Mouse (Mus musculus) heart, embryonic 14.5 days (tissue): ENCODE results near the gene 9930104L06Rik. TPM values are rescaled to one million over a fixed set of nuclear protein-coding genes. Genes with fewer than 3 reads are reported as not detected.

Experiments used
- ATAC-seq: fragments of 200-750 bp; cut with Nextera tagmentation; 2 replicates; pipeline ENCODE4 v1.8.0; 2017; ENCODE audit warnings: low read depth, moderate TSS enrichment; ENCODE audit not compliant: insufficient number of reproducible peaks, insufficient read depth, low FRiP score
- H3K27ac ChIP-seq, 2 experiments: fragments of 200-500 bp in 1 of 2; fragments of 300-500 bp in 1 of 2; sonication (generic) in 1 of 2; replicated peaks in 1 of 2; 2 replicates each; pipeline ENCODE4 v1.5.1; 2012 to 2014; ENCODE audit warnings: low read depth in 2 of 2, low read length in 2 of 2, control low read depth in 1 of 2, mild to moderate bottlenecking in 1 of 2, mixed read lengths in 1 of 2; ENCODE audit not compliant: control insufficient read depth in 1 of 2, insufficient read depth in 1 of 2
- H3K27me3 ChIP-seq: fragments of 300-500 bp; sonication (generic); 2 replicates; pipeline ENCODE4 v1.6.1; 2014; ENCODE audit warnings: mild to moderate bottlenecking, low read length, control low read depth; ENCODE audit not compliant: control insufficient read depth, insufficient read depth
- H3K36me3 ChIP-seq: fragments of 300-500 bp; sonication (generic); 2 replicates; pipeline ENCODE4 v1.6.1; 2014; ENCODE audit warnings: mild to moderate bottlenecking, control low read depth, low read length, mixed read lengths; ENCODE audit not compliant: control insufficient read depth, insufficient read depth
- H3K4me1 ChIP-seq, 2 experiments: fragments of 200-500 bp in 1 of 2; fragments of 300-500 bp in 1 of 2; sonication (generic) in 1 of 2; 2 replicates each; pipeline ENCODE4 v1.6.1; 2012 to 2014; ENCODE audit warnings: low read length in 2 of 2, control low read depth in 1 of 2, mixed read lengths in 1 of 2; ENCODE audit not compliant: control insufficient read depth in 2 of 2, insufficient read depth in 2 of 2
- H3K4me2 ChIP-seq: fragments of 300-500 bp; sonication (generic); 2 replicates; pipeline ENCODE4 v1.6.1; 2014; ENCODE audit warnings: mild to moderate bottlenecking, low read length
- H3K4me3 ChIP-seq, 2 experiments: fragments of 200-500 bp in 1 of 2; fragments of 300-500 bp in 1 of 2; sonication (generic) in 1 of 2; 2 replicates each; pipeline ENCODE4 v1.5.1; 2012 to 2014; ENCODE audit warnings: low read length in 2 of 2, mild to moderate bottlenecking in 2 of 2, control low read depth in 1 of 2, low read depth in 1 of 2, moderate library complexity in 1 of 2; ENCODE audit not compliant: control insufficient read depth in 1 of 2, insufficient read depth in 1 of 2
- H3K9ac ChIP-seq: fragments of 300-500 bp; sonication (generic); 2 replicates; pipeline ENCODE4 v1.6.1; 2014; ENCODE audit warnings: mild to moderate bottlenecking, low read length
- H3K9me3 ChIP-seq: fragments of 300-500 bp; sonication (generic); 2 replicates; pipeline ENCODE4 v1.6.1; 2016; ENCODE audit warnings: low read length, control low read depth; ENCODE audit not compliant: control insufficient read depth
- WGBS: fragments of 180-500 bp; shearing (Covaris S2); extraction: QIAGEN DNeasy Blood & Tissue Kit; methylation state at CpG from one replicate; pipeline ENCODE4 v1.1.7; 2014; 5-methylcytosine and 5-hydroxymethylcytosine counted together
- polyA plus RNA-seq: library from polyadenylated mRNA; unstranded; fragments of >200 nt; fragmentation: Nextera tagmentation; extraction: Ambion mirVana; gene quantifications from 2 replicates; pipeline ENCODE4 v1.2.1, GENCODE M21; 2014

Gene 9930104L06Rik
- polyA plus RNA-seq, 1 experiment from 2014 or later = 4.3 TPM

GRCm38 (mm10) chr4:124962576-124962975, 25.7 kb downstream of the 9930104L06Rik start:
- Histone ChIP-seq H3K9ac (no peak overlapping the region), H3K4me1 (no peaks in the 10 kb centered on the region), H3K27ac (no peak overlapping the region), H3K4me3 (no peak overlapping the region), H3K9me3 (no peaks in the 10 kb centered on the region), H3K27me3 (0 out of 2 replicates have a peak, but pooled peaks cover 5% of the 10 kb centered on the region), H3K4me2 (no peak overlapping the region), H3K36me3 (no peaks in the 10 kb centered on the region)
- 25% methylated on average over 11 of the region's 11 CpGs for WGBS
- ATAC-seq = no peak

GRCm38 (mm10) chr4:124964912-124965599, 28.2 kb downstream of the 9930104L06Rik start:
- H3K9ac ChIP-seq = no peak overlapping the region
- no peaks in the 10 kb centered on the region for H3K9me3 ChIP-seq
- H3K27me3 ChIP-seq = 0 out of 2 replicates have a peak, but pooled peaks cover 1% of the 10 kb centered on the region
- no peak overlapping the region for H3K4me2 ChIP-seq
- no peaks in the 10 kb centered on the region for H3K4me1 ChIP-seq
- WGBS = 18% methylated on average over 8 of the region's 8 CpGs
- no peaks in the 10 kb centered on the region for H3K36me3 ChIP-seq
- no peak overlapping the region for H3K4me3 ChIP-seq
- no peak for ATAC-seq
- H3K27ac ChIP-seq = no peak overlapping the region

- Histone ChIP-seq H3K36me3 (no peaks in the 10 kb centered on the region), H3K4me1 (no peaks in the 10 kb centered on the region), H3K27ac (no peak overlapping the region), H3K9ac (no peak overlapping the region), H3K4me3 (no peak overlapping the region), H3K4me2 (no peak overlapping the region), H3K27me3 (0 out of 2 replicates have a peak, but pooled peaks cover 11% of the 10 kb centered on the region), H3K9me3 (no peaks in the 10 kb centered on the region)
- no peak for ATAC-seq
- 46% methylated on average over 6 of the region's 6 CpGs for WGBS
These were observed 31.9 kb downstream of the 9930104L06Rik start for GRCm38 (mm10) chr4:124968711-124969110.

GRCm38 (mm10) chr4:124969219-124969848, 32.5 kb downstream of the 9930104L06Rik start:
- Histone ChIP-seq H3K36me3 (no peaks in the 10 kb centered on the region), H3K9ac (no peak overlapping the region), H3K4me1 (no peaks in the 10 kb centered on the region), H3K4me2 (no peak overlapping the region), H3K27ac (no peak overlapping the region), H3K27me3 (0 out of 2 replicates have a peak, but pooled peaks cover 11% of the 10 kb centered on the region), H3K9me3 (no peaks in the 10 kb centered on the region), H3K4me3 (no peak overlapping the region)
- 70% methylated on average over 7 of the region's 7 CpGs for WGBS
- ATAC-seq = no peak

GRCm38 (mm10) chr4:124970194-124970593, 33.3 kb downstream of the 9930104L06Rik start:
- Histone ChIP-seq H3K27me3 (0 out of 2 replicates have a peak, but pooled peaks cover 11% of the 10 kb centered on the region), H3K27ac (no peak overlapping the region), H3K9ac (no peak overlapping the region), H3K4me2 (no peak overlapping the region), H3K9me3 (no peaks in the 10 kb centered on the region), H3K4me3 (no peak overlapping the region), H3K4me1 (no peaks in the 10 kb centered on the region), H3K36me3 (no peaks in the 10 kb centered on the region)
- WGBS = 59% methylated on average over 11 of the region's 11 CpGs
- no peak for ATAC-seq

- Histone ChIP-seq H3K4me3 (no peak overlapping the region), H3K36me3 (no peaks in the 10 kb centered on the region), H3K4me1 (no peaks in the 10 kb centered on the region), H3K27me3 (0 out of 2 replicates have a peak, but pooled peaks cover 11% of the 10 kb centered on the region), H3K9ac (no peak overlapping the region), H3K4me2 (no peak overlapping the region), H3K27ac (no peak overlapping the region), H3K9me3 (no peaks in the 10 kb centered on the region)
- WGBS = 44% methylated on average over 5 of the region's 5 CpGs
- ATAC-seq = no peak
These were observed 33.8 kb downstream of the 9930104L06Rik start for GRCm38 (mm10) chr4:124970677-124971076.

GRCm38 (mm10) chr4:124971094-124971493, 34.2 kb downstream of the 9930104L06Rik start:
- Histone ChIP-seq H3K27me3 (0 out of 2 replicates have a peak, but pooled peaks cover 11% of the 10 kb centered on the region), H3K36me3 (no peaks in the 10 kb centered on the region)
- 80% methylated on average over 8 of the region's 8 CpGs for WGBS

More at GRCm38 (mm10) chr4:124971094-124971493, 34.2 kb downstream of the 9930104L06Rik start:
- H3K4me3 ChIP-seq = no peak overlapping the region
- H3K4me2 ChIP-seq = no peak overlapping the region
- H3K27ac ChIP-seq = no peak overlapping the region
- no peak overlapping the region for H3K9ac ChIP-seq
- no peak for ATAC-seq
- H3K9me3 ChIP-seq = no peaks in the 10 kb centered on the region
- no peaks in the 10 kb centered on the region for H3K4me1 ChIP-seq
